8 mouse cellular contexts compared by ENCODE assay signal in genomic region chrX:136708782-136709181, GRCm38 (mm10). TPM values are rescaled to one million over a fixed set of nuclear protein-coding genes. Genes with fewer than 3 reads are reported as not detected.
DNase-seq lines count a peak whose midpoint lies in the region; ATAC-seq lines count a peak whose summit lies in the region.

No protein-coding gene starts in this region.

- H3K9ac ChIP-seq in heart, embryonic 14.5 days (ENCODE audit: low read length): peak overlapping the region; percentile 83
- peak overlapping the region; percentile 68 for H3K9ac ChIP-seq in hindbrain, embryonic 12.5 days

- 25% methylated on average over 14 of the region's 14 CpGs for WGBS in heart, embryonic 14.5 days
- WGBS in hindbrain, embryonic 12.5 days: 31% methylated on average over 14 of the region's 14 CpGs

- 0 out of 2 replicates have a peak, but pooled peaks have one; percentile 26 for ATAC-seq in heart, embryonic 14.5 days (ENCODE audit: insufficient number of reproducible peaks, insufficient read depth, low FRiP score, low read depth)
- ATAC-seq in hindbrain, embryonic 12.5 days (ENCODE audit: low FRiP score): peak; percentile 30; the same call in 1 of the 2 replicates
- no peak for ATAC-seq in erythroid progenitor cell, adult 5-6 weeks (replicated peaks; ENCODE audit: low FRiP score, poor library complexity, severe bottlenecking)

- intact Hi-C loops in heart, postnatal 36 days (cut with DNase I): no loop called here

- H3K4me3 ChIP-seq in heart, embryonic 14.5 days (ENCODE audit: control insufficient read depth in 1 of 2, insufficient read depth in 1 of 2, low read depth in 1 of 2, low read length in 2 of 2): peak overlapping the region; percentile 54 to 66
- H3K4me3 ChIP-seq in hindbrain, embryonic 12.5 days: peak overlapping the region; percentile 47

- no peaks in the 10 kb centered on the region for H3K36me3 ChIP-seq in heart, embryonic 14.5 days (ENCODE audit: control insufficient read depth, insufficient read depth, low read length)
- H3K36me3 ChIP-seq in hindbrain, embryonic 12.5 days: no peaks in the 10 kb centered on the region

- H3K4me1 ChIP-seq in heart, embryonic 14.5 days (ENCODE audit: control insufficient read depth in 2 of 2, insufficient read depth in 2 of 2, low read length in 2 of 2): no peaks in the 10 kb centered on the region
- H3K4me1 ChIP-seq in hindbrain, embryonic 12.5 days: no peaks in the 10 kb centered on the region

- peak overlapping the region; percentile 80 to 82 for H3K27ac ChIP-seq in heart, embryonic 14.5 days (replicated peaks in 1 of 2; ENCODE audit: control insufficient read depth in 1 of 2, insufficient read depth in 1 of 2, low read depth in 2 of 2, low read length in 2 of 2)
- peak overlapping the region; percentile 90 for H3K27ac ChIP-seq in hindbrain, embryonic 12.5 days

- H3K27me3 ChIP-seq in heart, embryonic 14.5 days (ENCODE audit: control insufficient read depth, insufficient read depth, low read length): no peaks in the 10 kb centered on the region
- H3K27me3 ChIP-seq in hindbrain, embryonic 12.5 days: no peaks in the 10 kb centered on the region

- no peak for DNase-seq in heart, postnatal 36 days
- peak; percentile 21 to 31 for DNase-seq in cerebellum, postnatal 25 days
- peak; percentile 1 for DNase-seq in lung, postnatal 14 days
- DNase-seq in thymus, adult 18-20 months: no peak
- no peak for DNase-seq in layer of hippocampus, adult 9-11 months

- H3K4me2 ChIP-seq in heart, embryonic 14.5 days (ENCODE audit: low read length): peak overlapping the region; percentile 68
- H3K4me2 ChIP-seq in hindbrain, embryonic 12.5 days (replicated peaks): peak overlapping the region; percentile 54

- no peaks in the 10 kb centered on the region for H3K9me3 ChIP-seq in heart, embryonic 14.5 days (ENCODE audit: control insufficient read depth, low read length)
- no peaks in the 10 kb centered on the region for H3K9me3 ChIP-seq in hindbrain, embryonic 12.5 days (replicated peaks)

RNA-seq across cellular contexts. Expression of gene Tceal1, which starts 1.0 kb away (rescaled TPM):
- polyA plus RNA-seq in heart, embryonic 14.5 days (2014; fragmentation: Nextera tagmentation; extraction: Ambion mirVana): 11.3 and 12.0 TPM in 2 replicates
- total RNA-seq in heart, postnatal 36 days (2021): 1 to 10 TPM; 3.8 to 5.0 TPM
- 12.9 and 14.2 TPM in 2 replicates for polyA plus RNA-seq in hindbrain, embryonic 12.5 days (2016; fragmentation: Nextera tagmentation; extraction: Ambion mirVana)
- total RNA-seq in erythroid progenitor cell, adult 5-6 weeks (2015; ENCODE audit: low replicate concordance): not detected in 2 replicates
- total RNA-seq in erythroid progenitor cell, adult 5-6 weeks (2017; ENCODE audit: low replicate concordance): not detected in 2 replicates

RNA-seq across cellular contexts. Expression of gene Morf4l2, which starts 34.7 kb away (rescaled TPM):
- 324 and 341 TPM in 2 replicates for polyA plus RNA-seq in heart, embryonic 14.5 days (2014; fragmentation: Nextera tagmentation; extraction: Ambion mirVana)
- total RNA-seq in heart, postnatal 36 days (2021): 10 to 100 TPM; 89.8 to 91.8 TPM
- polyA plus RNA-seq in hindbrain, embryonic 12.5 days (2016; fragmentation: Nextera tagmentation; extraction: Ambion mirVana): 569 and 598 TPM in 2 replicates
- 78.9 and 104 TPM in 2 replicates for total RNA-seq in erythroid progenitor cell, adult 5-6 weeks (2015; ENCODE audit: low replicate concordance)
- 158 and 191 TPM in 2 replicates for total RNA-seq in erythroid progenitor cell, adult 5-6 weeks (2017; ENCODE audit: low replicate concordance)

Comparison
In these comparisons a context has a peak if more than half of its experiments do, and no peak if none do; other contexts are left out.
1. DNase-seq: peak in cerebellum, postnatal 25 days (2 of 2) and lung, postnatal 14 days (single experiment); none in heart, postnatal 36 days (0 of 2), thymus, adult 18-20 months (0 of 2) and layer of hippocampus, adult 9-11 months (single experiment).
2. RNA of gene Tceal1, which starts 1.0 kb away (total RNA-seq): 3.8 to 5.0 TPM in heart, postnatal 36 days; not detected in erythroid progenitor cell, adult 5-6 weeks; every median in the first group is over 4 times any median in the second.